Comparison of ENCODE assay signal across 8 mouse cellular contexts in genomic region chr7:112825339-112825781, GRCm38 (mm10).
DNase-seq lines count a peak whose midpoint lies in the region; ATAC-seq and TF ChIP-seq lines count a peak whose summit lies in the region.
"Had no signal": no experiment of that assay in that cellular context is flagged by ENCODE, and none has a peak within 500 bp of the region (broad histone marks: within the 10 kb centered on the region; RNA-seq: fewer than 3 reads in every experiment).

No protein-coding gene starts in this region.

- peaks cover 13% of the 10 kb centered on the region for H3K4me1 ChIP-seq in ES-Bruce4 (ENCODE audit: control insufficient read depth, insufficient read depth, low read length)
- H3K4me1 ChIP-seq in heart, embryonic 13.5 days = peaks cover 86% of the 10 kb centered on the region
- peaks cover 23% of the 10 kb centered on the region for H3K4me1 ChIP-seq in liver, postnatal 0 days (ENCODE audit: insufficient read depth)

- H3K27me3 ChIP-seq in ES-Bruce4 (ENCODE audit: control insufficient read depth, insufficient read depth, low read length, poor library complexity, severe bottlenecking) = no peaks in the 10 kb centered on the region
- no peaks in the 10 kb centered on the region for H3K27me3 ChIP-seq in heart, embryonic 13.5 days (replicated peaks)
- H3K27me3 ChIP-seq in liver, postnatal 0 days (ENCODE audit: insufficient read depth, low read length) = no peaks in the 10 kb centered on the region

- TF ChIP-seq POLR2A in ES-Bruce4 (IDR thresholded peaks at IDR 0.05; ENCODE audit: insufficient read depth, low read length) = no peak

- no peak for ATAC-seq in heart, embryonic 13.5 days (ENCODE audit: extremely low read depth, insufficient number of reproducible peaks, low FRiP score, low TSS enrichment)
- no peak for ATAC-seq in liver, postnatal 0 days
- no peak for ATAC-seq in monocyte, adult 5-6 weeks (replicated peaks; ENCODE audit: insufficient number of reproducible peaks, low FRiP score, low TSS enrichment, poor library complexity, severe bottlenecking)

- no peak overlapping the region; the same call in 1 of the 2 replicates for H3K4me3 ChIP-seq in ES-Bruce4 (ENCODE audit: low read depth, low read length)
- H3K4me3 ChIP-seq in heart, embryonic 13.5 days = no peak overlapping the region
- no peak overlapping the region for H3K4me3 ChIP-seq in liver, postnatal 0 days (ENCODE audit: low read depth, low read length)
- H3K4me3 ChIP-seq: erythroblast, embryonic 14.5 days had no signal

- peak; percentile 39 for DNase-seq in ZHBTc4 (ENCODE audit: low read depth, low spot score)
- DNase-seq in liver, postnatal 0 days = no peak
- no peak for DNase-seq in adrenal gland, postnatal 10 days
- no peak for DNase-seq in urinary bladder, postnatal 36 days (ENCODE audit: low spot score in 2 of 2)

- H3K4me2 ChIP-seq in heart, embryonic 13.5 days = peak overlapping the region; percentile 59
- H3K4me2 ChIP-seq in liver, postnatal 0 days (ENCODE audit: low read depth, low read length) = peak overlapping the region; percentile 26; the same call in 1 of the 2 replicates

- TF ChIP-seq CTCF in ES-Bruce4 (IDR thresholded peaks at IDR 0.05; ENCODE audit: low read depth, low read length) = no peak
- no peak for TF ChIP-seq CTCF in liver, postnatal 0 days (IDR thresholded peaks at IDR 0.05; ENCODE audit: low read depth)

- H3K27ac ChIP-seq in ES-Bruce4 (ENCODE audit: insufficient read depth, low read length) = peak overlapping the region; percentile 86
- peak overlapping the region; percentile 95 for H3K27ac ChIP-seq in heart, embryonic 13.5 days (replicated peaks)
- peak overlapping the region; percentile 71 for H3K27ac ChIP-seq in liver, postnatal 0 days (ENCODE audit: low read depth)

- TF ChIP-seq EP300 in ES-Bruce4 (IDR thresholded peaks at IDR 0.05; ENCODE audit: insufficient read depth, low read depth, low read length) = no peak
- TF ChIP-seq EP300 in liver, postnatal 0 days (IDR thresholded peaks at IDR 0.05; ENCODE audit: low read depth) = no peak

- H3K9me3 ChIP-seq in ES-Bruce4 (replicated peaks; ENCODE audit: control insufficient read depth, insufficient read depth, low read length, poor library complexity, severe bottlenecking) = no peaks in the 10 kb centered on the region
- H3K9me3 ChIP-seq in heart, embryonic 13.5 days = no peaks in the 10 kb centered on the region
- no peaks in the 10 kb centered on the region for H3K9me3 ChIP-seq in liver, postnatal 0 days (ENCODE audit: low read length)

- 19% methylated on average over 11 of the region's 11 CpGs for WGBS in heart, embryonic 13.5 days
- 19% methylated on average over 11 of the region's 11 CpGs for WGBS in liver, postnatal 0 days (ENCODE audit: insufficient replicate concordance)

- H3K36me3 ChIP-seq in ES-Bruce4 (ENCODE audit: control insufficient read depth, insufficient read depth, low read length, poor library complexity, severe bottlenecking) = no peaks in the 10 kb centered on the region
- no peaks in the 10 kb centered on the region for H3K36me3 ChIP-seq in heart, embryonic 13.5 days
- no peaks in the 10 kb centered on the region for H3K36me3 ChIP-seq in liver, postnatal 0 days (replicated peaks; ENCODE audit: insufficient read depth, low read length)

- peak overlapping the region; percentile 62 for H3K9ac ChIP-seq in ES-Bruce4 (ENCODE audit: low read depth, poor library complexity, severe bottlenecking)
- peak overlapping the region; percentile 74 for H3K9ac ChIP-seq in heart, embryonic 13.5 days
- no peak overlapping the region for H3K9ac ChIP-seq in liver, postnatal 0 days (replicated peaks)
